Mouse (Mus musculus) kidney, postnatal 10 days (tissue): ENCODE results near the gene 4930523C07Rik.

Experiments used
- DNase-seq: peaks from one replicate; pipeline ENCODE4 v3.0.0; 2021; ENCODE audit warnings: mixed read lengths

The 4930523C07Rik gene

DNA sequence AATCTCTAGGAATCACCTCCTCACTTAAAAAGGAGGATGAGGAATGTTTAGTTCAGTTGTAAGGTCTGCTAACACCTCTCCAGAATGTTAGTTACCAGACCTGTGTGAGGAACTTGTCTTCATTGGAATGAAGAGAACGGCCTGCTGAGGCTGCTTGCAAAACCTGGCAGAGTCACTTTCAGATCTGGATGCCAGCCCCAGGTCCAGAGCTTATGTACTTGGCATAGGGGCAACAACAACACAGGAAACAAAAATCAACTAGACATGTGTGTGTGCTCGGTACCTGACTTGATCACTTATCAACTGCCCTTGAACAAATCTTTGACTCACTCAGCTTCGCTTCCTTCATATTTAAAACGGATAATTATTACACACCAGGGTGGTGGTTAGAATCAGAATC is 2.6 kb downstream of the 4930523C07Rik start:
- DNase-seq = no peak

DNA sequence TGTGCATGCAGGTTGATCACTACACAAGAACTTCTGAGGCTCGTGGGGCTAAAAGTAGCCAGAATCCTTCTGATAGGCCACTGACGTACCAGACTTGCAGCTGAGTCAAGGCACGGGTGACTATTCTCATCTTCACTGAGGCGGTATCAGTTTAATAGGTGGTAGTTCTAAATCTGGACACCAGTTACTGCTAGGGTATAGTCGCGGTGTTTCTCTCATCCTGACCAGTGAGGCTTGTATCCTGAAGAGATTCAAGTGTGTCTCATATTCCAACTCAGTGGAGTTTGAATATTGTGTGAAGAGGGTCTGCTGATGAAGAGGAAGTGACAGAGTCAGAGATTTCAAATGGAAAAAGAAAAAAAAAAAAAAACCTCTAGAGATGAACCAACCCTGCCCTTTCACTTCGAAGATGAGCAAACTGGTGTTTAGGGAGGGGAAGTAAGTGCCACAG is 3.3 kb downstream of the 4930523C07Rik start:
- DNase-seq = no peak

DNA sequence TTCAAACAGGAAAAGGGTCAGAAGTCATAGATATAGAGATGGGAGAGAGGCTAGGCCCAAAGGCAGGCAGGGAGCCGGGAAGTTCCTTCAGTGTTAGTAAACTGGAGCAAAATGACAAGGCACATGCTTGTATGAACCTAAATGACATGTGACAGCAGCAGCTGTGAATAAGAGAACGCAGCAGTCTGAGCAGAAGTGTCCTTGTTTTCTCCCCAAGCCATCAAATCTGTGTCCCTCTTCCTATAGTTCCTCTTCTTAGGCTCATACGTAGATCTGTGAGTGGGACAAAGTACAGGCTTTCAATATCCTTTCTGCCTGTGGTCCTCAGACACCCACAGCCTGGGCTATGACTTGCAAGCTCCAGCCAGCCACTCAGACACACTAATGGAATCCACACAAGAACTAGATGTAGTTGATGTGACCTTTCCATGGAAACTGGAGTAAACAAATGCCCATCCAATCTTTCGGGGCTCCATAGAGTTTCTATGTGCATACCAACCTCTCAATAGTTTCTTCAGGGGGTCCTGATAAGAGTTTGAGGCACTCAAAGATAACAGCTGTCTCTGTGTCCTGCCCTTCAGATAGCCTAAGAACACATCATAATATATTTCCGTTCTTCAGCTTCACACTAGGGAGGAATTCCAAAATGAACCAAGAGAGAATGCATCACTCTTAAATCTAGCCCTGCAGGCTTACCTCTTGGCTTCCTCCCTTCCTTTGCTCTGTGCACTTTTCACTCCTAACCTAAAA is 5.1 kb downstream of the 4930523C07Rik start:
- DNase-seq = no peak

DNA sequence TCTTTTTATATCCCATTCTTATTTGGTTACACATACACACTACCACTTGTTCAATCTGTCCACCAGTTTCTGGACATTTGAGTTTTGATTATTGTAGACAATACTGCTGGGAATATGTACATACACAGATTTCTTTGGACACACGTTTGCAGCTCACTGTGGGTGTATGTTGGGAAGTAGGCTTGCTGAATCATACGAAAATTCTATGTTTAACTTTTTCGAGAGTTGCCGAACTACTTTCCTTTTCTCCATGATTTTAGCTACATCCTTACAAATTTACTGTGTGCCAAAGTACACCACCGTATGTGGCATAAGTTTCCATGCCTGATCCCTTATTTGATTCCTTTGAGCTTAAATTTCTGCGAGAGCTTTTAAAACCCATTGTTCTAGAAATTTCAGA is 6.7 kb downstream of the 4930523C07Rik start:
- DNase-seq = no peak

DNA sequence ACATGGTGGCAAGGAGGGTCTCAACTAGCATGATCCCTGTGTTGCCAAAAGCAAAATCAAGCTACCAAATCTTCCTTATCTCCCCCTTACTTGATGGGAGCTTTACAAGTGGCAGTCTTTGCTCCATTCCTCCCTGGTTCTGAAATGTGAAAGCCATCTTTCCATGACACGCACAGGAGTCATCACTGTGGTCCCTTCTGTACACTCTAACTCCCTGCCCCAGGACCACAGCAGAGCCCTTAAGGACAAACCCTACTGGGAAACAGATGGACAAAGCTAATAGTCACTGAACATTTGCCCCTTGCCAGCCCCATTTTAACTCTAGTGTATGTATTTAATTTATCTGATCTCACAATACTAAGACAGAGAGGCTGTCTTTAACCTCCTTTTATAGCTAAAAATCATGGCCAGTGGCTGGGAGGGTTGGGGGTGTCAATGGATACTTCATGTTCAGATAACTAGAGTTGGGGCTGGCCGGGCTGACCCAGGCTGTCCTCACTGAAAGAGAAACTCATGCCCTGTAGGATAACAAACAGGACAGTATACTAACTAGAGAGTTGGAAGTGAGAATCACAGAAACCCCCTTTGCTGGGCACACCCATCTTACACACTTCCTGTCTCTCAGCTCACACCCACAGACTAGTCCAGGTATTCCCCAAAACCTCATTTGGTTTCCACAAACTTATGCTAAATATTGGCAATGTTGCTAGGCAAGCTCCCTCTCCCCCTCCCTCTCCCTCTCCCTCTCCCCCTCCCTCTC is 8.6 kb downstream of the 4930523C07Rik start:
- no peak for DNase-seq

DNA sequence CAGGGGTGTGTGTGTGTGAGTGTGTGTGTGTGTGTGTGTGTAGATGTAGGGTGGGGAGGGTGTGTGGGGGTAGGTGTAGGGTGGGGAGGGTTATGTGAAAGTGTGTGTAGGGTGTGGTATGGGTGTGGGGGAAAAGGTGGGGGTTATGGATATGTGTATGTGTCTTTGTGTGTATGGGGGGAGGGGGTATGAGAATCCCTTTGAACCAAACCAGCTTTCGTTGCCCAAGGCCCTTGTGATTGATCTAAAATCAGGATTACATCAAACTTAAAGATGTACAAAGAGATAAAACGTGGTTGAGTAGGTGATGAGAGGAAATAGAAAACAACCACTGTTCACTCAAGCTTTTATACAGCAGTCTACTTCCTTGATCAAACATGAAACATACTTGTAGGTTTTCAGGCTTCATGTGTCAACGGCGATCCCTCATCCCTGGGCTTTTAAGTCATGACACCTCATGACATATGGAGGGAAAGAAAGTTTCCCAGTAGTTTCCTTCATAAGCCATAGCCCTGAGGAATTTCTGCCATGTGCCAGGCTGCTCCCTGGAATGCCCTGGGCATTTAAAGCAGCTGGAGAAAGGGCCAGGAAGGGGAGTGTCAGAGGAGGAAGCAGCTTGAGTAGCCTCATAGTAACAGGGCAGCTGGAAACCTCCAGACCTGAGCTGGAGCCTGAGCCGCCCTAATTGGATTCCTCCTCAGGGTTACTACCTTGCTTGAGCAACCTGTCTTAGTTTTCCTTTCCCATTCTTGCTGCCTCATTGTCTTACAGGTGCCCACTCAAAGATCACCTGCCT is 9.5 kb downstream of the 4930523C07Rik start:
- peak; percentile 19 for DNase-seq

DNA sequence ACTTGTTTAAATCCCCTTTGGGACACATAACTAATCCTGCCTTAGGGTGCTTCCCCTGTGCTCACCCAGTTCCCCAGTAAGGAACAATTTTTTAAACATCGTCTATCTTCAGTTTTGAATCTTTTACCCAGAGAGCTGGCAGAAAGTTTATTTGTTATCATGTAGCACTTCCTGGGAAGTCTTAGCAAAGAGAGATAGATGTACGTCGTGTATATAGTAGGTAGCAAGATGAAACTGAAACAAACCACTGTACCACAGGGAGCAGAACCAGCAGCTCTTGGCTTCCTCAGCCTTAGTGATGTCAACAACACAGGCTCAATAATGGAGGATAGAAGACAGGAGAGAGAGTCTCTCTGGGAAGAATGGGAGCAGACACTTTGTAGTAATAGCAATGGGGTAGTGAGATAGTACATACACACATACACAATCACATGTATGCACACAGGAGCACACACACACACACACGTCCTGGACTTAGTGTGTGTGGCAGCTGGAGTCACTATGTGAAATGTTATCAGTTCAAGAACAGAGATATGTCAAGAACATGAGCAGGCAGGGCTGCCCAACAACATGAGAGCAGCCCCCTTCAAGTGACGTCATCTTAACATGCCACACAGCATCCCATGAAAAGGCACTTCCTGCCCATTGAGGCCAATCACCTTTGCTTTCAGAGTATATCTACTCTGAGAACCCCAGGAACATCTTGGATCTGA is 10.3 kb downstream of the 4930523C07Rik start:
- no peak for DNase-seq

DNA sequence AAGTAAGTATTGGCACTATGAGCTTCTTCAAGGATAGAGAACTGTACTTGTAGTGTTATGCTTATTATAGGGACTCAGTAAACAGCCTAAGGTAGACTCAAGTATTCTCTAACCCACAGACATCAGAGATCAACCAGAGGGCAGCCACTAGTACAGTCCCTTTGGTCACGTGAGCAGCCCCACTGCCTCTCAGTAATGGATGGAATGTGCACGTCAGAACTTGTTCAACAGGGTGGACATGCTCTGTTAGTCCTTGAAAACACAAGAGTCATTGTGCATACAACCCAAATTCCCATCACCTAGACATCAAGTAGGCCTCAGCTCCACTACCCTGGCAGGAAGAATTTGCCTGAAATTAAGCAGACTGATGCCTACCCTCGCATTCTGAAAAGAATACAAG is 13.5 kb downstream of the 4930523C07Rik start:
- peak; percentile 56 for DNase-seq

DNA sequence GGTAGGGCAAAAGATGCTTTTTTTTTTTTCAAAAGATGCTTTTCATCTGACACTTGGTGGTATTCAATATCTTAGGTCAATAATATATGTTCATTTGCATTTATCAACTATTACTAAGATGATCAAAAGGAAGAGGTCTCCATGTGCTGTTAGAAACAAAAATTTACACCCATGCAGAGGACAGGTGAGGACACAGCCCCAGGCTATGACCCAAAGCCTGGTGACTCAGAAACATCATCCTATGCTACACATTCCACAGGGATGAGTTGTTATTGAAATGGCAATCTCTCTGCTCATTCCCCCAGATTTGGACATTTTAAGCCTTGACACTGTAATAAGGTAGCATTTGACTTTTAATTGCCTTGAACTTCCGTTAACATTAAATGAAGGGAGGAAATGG is 15.7 kb downstream of the 4930523C07Rik start:
- DNase-seq = no peak

DNA sequence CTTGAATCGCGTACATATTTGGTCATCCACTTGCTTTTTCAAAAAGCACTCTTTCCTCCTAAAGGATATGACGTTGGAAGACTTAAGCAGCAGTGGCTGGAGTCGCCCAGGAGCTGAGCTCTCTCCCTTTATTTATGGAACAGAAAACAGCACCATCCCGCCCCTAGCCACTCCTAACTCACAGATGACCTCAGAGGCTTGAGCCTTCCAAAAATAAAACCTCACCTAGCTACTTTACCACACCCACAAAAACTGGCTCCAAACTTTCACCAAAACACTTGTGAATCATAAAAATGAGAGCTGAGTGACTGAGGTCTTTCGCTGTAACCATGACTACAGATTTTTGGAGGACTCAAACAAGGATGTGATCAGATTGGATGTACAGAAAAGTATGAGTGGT is 16.4 kb downstream of the 4930523C07Rik start:
- no peak for DNase-seq

DNA sequence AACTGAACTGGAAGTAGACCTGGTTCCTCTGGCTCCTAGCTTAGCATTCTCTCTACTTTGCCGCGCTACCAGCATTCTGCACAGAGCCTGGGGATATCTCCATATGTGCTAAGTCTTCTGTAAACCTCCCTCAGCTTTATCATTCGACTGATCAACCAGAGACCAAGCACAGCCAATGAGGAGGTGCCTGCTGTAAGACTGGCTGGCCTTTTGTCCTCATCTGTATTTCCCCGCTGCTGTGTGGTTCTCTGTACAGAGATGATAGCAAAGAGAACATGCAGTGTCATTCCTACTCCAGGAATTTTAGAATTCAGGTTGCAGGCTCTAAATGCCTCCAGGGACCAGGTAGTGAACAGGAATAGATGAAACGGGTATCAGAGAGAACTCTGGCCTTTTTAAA is 17.1 kb downstream of the 4930523C07Rik start:
- no peak for DNase-seq

DNA sequence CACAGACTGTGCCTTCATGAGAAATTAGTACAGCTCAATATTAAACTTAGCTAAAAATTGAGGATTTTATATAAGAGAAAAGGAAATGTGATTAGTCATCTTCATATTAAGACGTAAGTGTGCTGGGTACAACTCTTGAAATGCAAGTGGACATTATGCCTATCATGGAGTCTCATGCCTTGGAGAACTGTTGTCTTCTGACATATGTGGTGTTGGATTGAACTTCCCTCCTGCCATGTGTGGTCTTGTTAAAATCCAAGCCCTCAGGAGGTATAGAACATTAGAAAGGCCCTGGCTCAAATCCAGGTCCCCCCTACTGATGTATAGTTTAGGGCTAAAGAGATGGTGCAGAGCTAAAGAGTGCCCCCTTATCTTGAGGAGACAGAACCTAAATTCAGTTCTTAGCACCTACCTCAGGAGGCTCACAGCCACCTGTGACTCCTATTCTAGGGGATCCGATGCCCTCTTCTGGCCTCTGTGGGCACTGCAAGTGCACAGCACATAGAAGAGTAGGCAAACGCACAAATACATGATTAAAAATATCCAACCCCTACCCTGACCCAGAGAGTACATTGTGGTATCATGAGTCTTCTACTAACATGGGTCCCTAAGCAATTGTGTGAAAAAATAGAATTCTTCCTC is 17.7 kb downstream of the 4930523C07Rik start:
- peak; percentile 56 for DNase-seq

DNA sequence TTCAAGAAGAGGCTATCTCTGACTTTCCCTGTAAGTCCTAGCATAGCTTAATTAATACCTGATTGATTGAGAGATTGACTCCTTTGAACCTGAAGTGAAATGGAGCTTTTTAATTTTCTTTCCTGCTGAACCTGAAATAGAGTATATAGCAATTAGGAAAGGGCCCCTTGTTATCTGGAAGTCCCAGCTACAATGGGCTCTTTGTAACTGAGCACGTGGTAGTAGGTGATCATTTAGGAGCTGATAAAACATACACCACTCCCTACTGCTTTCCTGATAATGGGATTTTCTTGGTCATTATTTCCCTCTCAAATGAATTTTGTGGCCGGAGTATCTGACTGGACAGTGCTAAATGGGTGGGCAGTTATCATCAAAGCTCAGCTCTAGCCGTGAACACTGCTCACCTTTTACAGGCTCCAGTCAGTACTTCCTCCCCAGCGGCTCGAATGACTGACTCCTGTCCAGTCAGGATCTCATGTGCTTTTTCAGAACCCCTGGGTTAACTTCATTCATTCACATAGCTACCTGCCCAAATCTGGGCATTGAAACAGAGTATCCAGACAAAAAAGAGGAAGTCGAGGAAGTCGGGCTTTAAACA is 20.5 kb downstream of the 4930523C07Rik start:
- no peak for DNase-seq

DNA sequence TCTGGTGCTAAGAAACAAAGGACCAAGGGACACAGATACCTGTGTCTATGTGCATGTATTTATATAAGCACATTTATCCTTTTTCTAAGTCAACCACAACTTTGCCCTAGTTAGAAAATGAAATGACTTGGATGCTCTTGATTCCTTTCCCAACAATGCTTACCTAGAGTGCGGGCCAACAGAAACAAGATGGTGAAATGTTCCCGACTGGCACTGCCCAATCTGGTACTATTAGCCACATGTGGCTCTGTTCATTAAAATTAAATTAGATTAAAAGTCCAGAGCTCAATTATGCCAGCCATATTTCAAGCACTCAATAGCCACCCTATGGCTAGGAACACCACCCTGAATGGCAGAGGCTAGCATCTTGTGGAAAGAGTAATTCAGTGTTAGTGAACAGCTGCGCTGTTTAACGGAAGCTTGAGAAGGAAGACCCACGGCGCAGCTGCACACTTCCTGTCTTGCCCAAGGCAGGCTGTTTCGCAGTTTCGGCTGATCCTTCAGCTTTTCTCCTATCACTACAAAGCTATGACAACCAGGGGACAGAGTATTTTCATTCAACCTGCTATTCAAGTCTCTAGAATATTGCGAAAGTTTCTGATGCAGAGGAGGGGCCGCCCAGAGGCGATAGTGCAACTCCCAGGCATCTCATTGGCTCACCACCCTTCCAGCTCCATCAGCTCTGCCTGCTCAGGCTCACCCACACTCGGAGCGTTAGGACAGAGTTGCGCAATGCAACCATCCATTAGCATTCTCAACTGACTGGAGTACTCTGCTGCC is 34.9 kb downstream of the 4930523C07Rik start:
- DNase-seq = peak; percentile 21

DNA sequence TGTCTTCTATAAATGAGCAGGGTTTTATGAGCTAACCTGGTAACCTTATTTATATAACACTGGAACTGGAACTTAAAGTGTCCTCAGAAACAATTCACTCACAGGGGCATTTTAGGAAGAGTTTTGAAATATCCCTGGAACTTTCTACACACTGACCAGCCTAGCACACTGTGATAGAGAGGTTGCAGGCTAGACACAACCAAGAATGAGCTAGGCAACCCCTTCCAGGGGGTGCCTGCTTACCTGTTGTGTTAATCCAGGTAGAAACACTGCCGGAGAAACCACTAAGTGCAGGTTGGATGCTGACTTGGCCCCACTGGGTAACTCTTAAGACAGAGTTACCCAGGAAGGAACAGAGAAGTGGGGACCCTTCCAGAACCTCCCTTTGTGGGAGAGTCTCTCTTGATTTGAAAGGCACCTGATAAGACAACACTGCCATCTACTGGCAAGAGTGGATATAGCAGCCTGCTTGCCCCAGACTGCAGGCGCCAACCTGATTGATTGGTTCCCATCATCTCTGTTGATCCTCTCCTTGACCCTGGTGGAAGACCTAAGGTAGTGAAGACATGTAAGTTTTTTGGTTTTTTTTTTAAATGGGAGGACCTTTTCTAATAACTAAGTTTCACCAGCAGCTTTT is 36.7 kb downstream of the 4930523C07Rik start:
- DNase-seq = peak; percentile 89

DNA sequence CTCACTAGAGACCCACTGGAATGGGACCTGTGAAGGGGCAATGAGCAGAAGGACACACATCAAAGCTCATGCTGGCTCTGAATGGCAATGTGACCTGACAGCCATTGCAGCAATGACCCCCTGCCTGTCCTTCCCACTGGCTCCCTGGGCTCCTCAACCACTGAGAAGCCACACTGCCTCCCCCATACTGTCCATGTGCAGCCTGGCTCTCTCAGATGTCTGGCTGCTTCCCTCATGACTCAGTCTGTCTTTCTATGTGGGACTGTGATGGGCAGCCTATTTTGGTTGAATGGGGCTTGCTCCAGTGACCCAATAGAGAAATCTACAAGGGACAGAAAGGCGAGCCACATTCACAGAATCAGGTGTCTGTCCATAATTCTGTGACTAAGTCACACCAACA is 38.5 kb downstream of the 4930523C07Rik start:
- no peak for DNase-seq

DNA sequence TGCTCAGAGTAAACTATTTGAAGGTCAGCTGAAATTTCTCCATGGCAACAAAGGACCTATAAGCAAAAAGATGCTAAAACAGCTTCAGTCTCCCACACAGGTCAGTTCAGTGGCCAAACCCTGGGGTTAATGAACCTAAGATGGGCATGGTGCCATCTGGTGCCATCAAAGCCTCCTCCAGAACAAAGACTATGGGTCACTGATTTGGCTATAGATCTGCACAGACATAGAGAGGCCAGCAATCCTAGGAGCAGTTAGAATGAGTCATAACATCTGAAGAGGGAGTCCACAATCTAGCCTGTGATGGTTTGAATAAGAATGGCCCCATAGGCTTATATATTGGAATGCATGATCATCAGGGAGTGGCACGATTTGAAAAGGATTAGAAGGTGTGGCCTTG is 40.1 kb downstream of the 4930523C07Rik start:
- no peak for DNase-seq

DNA sequence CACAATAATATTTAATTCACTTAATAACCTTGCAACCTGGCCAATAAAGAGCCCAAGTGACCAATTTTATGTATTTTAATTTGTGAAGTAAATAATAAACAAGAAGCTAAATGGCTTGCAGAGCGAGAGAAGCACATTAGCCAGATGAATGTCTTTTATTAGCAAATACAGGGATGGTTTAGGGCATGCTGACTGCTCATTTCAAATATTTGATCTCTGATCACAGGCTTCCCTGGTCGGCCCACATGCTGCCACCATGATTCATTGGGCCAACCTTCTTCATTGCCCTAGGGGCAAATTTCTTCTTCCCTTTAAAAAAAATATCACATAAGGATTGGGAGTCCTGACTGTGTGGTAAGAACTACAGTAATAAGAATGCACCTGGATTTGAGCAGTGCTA is 42.5 kb downstream of the 4930523C07Rik start:
- no peak for DNase-seq

DNA sequence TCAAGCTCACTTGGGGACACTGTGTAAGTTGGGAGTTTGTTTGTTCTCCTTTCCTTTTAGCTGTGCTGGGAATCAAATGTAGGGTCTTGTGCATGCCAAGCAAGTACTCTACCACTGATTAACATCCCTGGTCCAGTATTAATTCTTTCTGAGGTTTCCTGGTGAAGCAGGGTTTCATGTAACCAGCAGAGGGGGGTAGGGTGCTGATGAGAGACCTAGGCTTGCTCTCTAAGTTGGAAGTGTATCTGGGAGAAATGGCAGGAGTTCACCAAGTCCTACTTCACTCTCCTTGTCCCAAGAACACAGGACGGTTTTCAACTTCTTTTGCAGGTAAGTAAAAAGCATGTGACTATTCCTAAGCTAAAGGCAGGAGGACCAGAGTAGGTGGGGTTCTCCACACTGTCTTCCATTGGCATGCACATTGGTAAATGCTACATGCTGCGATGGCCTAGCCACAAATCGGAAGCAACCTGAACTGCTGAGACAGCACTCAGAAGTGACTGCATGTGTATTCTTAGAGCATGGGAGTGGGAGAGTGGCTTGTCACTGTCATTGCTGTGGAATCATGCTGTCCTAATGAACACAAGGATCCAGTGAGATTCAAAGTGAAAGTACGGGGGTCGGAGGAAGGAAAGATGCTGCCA is 55.6 kb downstream of the 4930523C07Rik start:
- DNase-seq = peak; percentile 37

DNA sequence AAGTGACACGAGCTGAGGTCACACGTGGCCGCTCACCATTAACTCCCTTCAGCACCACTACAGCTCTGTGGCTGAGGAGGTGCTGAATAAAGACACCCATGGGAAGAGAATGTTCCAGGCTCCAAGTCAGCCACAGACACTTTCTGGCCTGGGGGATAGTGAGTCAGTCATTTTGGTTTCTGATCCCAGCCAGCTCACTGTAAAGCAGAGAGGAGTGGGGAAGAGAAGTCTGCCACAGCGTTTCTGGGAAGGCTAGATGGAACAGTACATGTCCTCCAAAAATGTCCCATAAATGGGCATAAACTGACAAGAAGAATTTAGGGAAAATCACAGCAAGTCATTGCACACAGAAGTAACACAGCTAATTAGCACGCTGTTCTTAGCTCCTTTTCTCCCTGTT is 56.8 kb downstream of the 4930523C07Rik start:
- no peak for DNase-seq
